Mouse (Mus musculus): Measurements from ENCODE around the gene Grm2. TPM values are rescaled to one million over a fixed set of nuclear protein-coding genes. Genes with fewer than 3 reads are reported as not detected.

Grm2 gene
- 10 to 100 TPM; 54.6 to 56.2 TPM for total RNA-seq (2021)

DNA sequence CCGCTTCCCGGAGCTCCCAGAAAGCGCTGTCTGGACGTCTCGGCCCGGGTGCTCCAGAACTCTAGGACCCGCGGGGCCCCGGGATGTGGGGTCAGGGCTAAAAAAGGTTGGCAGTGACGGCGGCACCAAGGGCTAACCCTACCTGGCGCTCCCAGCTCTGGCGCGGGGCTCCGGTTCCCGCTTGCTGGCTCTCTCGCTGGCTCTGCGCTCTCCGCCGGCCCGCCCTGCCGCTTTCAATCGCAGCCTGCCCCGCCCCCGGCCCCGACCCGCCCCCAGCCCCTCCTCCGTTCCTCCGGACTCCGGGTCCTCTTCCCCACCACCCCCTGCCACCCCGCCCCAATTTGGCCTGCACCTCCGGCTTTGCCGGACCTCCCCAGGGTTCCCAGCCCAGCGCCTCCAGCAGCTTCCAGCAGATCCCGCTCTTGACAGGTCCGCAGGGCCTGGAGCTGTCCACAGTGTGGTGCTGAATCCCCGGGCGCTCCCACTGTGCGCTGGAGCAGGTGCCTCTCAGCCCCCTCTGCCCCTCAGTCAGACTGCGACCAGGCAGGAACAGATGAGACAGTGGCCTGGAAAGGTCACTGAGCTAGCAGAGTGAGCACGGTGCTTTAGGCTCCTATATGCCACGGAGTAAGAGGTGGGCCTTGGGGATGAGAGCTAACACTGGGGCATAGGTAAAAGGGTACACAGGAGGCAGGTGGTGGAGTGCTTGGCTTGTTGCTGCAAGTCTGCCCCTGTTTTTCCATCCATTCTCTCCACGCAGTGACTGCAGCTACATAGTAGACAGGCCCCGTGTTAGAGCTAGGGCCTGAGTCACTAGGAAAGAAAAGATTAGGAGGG is at the start of gene Grm2:
Gene Grm2 (minus strand): TSS at position 199 of the 837 bp plus-strand sequence.
- DNase-seq (ENCODE audit: low spot score in 2 of 2), result no peak
- intact Hi-C loops (cut with DNase I), result no loop called here

DNA sequence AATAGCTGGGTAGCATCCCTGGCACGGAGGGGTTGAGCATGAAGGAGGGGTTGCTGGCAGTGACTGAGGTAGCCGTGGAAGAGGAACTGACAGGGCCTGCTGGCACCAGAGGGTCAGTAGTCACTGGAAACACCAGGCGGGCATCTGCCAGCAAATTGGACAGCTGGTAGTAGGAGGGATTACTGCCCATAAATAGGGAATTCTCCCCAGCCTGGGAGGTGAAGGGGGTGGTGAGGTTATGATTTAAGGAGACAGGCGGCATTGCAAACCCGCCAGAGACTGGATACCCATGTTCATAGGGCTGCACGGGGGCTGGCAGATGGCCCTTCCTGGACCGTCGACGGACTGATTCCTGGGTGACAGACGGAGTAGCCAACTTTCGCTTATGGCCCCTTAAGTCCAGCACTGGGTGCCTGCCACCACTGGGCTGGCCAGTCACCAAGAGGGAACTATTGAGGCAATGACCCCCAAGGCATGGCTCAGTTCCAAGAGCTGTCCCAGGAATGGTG is 37.1 kb upstream of the Grm2 start:
- no peak for DNase-seq (ENCODE audit: low spot score in 2 of 2)
- intact Hi-C loops (cut with DNase I), result no loop called here

DNA sequence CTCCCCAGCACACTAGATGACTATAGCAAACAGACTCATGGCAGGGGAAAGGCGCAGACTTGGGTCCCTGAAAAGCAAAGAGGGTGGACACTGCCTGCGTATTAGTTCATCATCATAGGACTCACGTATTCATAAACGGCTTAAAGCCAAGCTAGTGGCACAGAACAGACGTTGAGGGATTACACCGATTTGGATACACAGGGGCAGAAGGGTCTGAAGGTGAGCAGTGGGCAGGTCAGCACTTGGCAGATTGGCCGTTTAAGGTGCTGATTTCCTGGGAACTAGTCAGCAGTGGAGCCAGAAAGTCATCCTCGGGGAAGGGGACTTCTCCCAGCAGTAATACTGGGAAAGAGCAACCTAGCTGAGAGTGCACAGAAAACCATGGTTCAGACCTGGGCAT is 33.0 kb upstream of the Grm2 start:
- no peak for DNase-seq (ENCODE audit: low spot score in 2 of 2)
- intact Hi-C loops (cut with DNase I), result no loop called here

DNA sequence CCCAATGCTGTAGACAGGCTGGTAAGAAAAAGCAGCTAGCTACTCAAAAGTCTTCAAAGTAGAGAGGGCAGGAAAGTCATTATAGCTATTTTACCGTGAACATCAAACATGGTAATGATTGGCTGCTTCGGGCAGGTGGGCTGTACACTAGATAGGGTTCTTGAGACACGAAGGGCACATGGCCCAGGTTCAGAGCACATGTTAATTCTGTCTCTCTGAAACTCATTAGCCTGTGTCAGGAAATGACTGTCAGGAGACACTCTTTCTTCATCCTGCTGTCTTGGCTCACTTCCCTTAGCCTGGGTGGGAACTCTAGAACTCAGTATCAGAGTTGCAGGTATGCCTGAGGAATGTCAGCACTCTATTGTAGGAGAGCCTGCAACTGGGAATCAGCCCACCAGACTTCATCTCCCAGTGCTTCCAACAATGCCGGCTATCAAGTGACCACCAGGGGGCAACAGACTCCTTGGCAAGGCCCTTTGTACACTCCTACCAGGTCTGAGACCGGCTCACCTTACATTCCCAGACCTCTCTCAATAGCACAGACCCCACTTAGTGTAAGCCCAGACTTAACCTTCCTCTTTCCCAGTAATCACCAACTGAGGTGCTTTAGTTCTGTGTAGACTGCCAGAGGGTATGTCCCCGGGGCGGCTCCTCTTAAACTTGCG is 31.2 kb upstream of the Grm2 start:
- DNase-seq (ENCODE audit: low spot score in 2 of 2), result peak; percentile 75 to 77
- intact Hi-C loops (cut with DNase I), result loop anchor here (1.0 kb wide), 1 partner anchor 134 kb away; the partner anchor contains the start of gene Dcaf1

DNA sequence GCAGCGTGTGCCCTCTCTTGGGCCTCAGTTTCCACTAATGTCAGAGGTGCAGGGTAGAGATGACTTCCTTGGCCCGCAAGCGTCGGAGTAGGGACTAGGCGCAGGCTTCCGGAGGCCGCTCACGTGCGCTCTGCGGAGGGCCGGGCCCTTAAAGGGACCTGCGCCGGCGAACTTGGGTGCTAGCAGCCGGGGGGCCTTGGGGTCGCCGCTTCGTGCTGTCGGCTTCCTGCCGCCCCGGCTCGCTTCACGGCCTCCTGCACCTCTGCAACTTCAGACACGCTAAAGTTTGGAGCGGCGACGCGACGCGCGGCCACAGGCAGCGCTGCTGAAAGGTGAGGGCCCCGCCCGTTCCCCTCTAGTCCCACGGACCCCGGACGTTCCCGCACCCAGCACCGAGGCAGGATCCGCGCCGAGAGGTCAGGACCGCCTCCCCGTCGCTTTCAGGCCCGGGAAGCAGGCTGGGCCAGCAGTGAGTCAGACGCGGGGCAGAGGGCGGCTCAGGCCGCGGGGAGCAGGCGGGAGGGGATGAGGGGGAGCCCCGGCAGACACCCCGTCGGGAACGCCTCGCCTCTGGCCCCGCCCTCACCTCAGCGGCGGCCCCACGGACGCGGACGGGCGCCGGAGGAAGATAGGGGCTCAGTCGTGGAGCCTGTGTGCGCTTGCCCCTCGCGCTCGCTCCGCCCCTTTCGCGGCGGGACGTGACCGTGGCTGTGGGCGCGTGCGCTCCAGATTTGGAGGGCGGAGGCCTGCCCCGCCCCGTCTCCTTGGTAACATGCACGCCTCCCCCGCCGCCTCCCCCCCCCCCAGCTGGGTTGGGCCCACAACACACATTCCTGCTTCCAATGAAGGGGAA is 29.6 kb upstream of the Grm2 start, which contains the start of gene Tex264:
Gene Tex264 (minus strand): TSS at position 679 of the 853 bp plus-strand sequence.
- peak; percentile 87 to 91 for DNase-seq (ENCODE audit: low spot score in 2 of 2)
- intact Hi-C loops (cut with DNase I), result loop anchor here (1.0 kb wide), 1 partner anchor 136 kb away; the partner anchor contains the start of gene Dcaf1

DNA sequence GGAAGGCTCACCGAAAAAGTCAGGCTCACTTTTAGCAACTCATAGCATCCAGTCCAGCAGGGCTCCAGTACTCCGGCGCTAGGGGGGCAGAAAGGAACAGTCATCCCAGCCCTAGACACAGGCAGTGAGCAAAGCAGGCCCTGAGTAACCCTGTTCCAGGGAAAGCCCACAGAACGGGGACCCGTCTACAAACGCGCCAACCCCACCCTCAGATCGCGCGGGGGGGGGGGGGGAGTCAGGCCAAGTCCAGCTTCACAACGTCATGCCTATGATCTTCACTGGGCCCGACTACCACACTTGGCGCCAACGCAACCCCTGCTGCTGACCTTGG is 29.0 kb upstream of the Grm2 start:
- intact Hi-C loops (cut with DNase I), result no loop called here

DNA sequence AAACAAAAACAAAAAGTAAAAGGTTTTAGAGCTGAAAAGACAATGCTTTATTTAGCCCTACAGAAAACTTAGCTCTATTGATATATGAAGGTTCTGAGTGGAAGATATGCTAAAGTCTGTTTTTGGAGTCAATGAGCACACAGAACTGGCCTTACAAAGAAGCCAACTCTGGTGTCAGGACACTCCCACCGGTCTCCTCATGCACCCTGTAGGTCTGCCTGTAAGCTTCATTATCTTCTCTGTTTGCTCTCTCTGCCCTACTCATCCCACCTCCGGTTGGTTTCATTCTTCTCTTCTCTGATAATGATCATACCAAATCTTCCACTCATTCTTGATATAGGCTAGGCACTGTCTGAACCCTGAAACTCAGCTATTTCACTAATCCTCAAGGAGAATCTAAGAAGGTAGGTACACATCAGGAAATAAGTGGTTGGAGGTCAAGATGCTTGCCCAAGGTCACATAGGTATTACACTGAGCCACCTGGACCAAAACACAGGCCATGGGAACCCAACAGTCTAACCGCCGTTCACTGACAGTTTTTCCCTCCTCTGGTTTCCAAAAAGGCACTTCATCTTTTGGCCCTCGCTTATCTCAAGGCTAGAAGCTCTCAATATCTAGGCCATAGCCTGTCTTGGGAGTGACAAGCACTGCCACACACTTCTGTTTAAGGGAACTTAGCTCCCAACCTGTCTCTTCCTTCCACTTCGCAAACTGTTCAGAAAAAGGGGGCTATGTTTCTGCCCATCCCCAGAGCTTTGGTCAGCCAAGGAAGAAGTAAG is 28.4 kb upstream of the Grm2 start:
- DNase-seq (ENCODE audit: low spot score in 2 of 2), result no peak
- intact Hi-C loops (cut with DNase I), result no loop called here

More for the DNA sequence above, 29.0 kb upstream of the Grm2 start:
- DNase-seq (ENCODE audit: low spot score in 2 of 2), result no peak

DNA sequence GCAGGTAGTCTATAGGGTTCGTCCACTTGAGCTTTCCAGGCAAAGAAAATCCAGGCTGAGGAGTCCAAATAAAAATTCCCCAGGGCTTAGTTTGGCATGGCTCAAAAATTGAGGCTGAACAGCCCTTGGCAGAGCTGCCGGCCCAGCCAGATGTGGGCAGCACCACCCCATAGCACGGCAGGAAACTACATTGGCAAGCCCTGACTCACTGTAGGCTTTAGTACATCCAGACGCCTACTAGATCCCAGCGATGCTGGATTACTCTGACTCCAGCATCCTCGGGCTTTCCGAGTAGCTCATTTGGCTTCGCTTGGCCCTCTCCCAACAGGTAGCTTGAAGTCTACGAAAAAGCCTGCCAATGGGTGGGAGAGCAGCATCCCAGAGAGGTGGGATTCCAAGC is 25.1 kb upstream of the Grm2 start:
- peak in 1 of 2 experiments; percentile 72 for DNase-seq (ENCODE audit: low spot score in 2 of 2)

DNA sequence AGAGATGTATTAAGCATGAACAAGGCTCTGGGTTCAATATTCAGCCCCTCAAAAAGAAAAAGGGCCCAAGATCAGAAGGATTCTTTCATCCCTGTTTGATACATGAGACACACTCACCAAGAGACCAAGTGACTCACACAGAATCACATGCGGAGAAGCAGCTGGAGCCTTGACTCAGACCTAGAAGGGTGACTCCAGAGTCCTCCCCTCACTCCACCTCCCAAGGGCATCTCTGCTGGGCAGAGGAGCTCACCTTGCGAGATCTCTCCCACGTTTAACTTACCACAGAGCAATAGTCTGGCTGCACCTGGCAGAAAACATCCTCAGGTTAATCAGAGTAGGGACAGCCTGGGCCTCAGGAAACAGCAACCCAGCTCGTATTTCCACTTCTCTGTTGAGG is 22.4 kb upstream of the Grm2 start:
- DNase-seq (ENCODE audit: low spot score in 2 of 2), result no peak
- intact Hi-C loops (cut with DNase I), result no loop called here

More for the DNA sequence above, 25.1 kb upstream of the Grm2 start:
- intact Hi-C loops (cut with DNase I), result no loop called here

DNA sequence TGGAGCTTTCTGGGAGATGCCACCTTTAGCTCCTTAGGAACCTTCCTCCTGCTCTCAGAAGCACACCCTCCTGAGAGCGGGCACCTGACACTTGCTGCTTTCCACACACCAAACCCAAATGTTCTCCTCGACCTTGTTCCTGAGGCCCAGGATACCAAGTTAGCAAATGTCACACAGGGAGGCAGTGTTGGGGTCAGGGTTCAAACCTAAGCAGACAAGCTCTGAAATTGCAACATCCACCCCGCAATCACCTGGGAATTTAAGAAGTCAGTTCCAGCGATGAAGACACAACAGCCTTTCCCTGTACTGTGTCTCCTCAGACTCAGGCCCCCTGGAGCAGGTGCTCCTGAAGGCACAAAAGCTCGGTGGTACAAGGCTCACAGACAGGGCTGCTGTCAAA is 21.8 kb upstream of the Grm2 start:
- intact Hi-C loops (cut with DNase I), result no loop called here
- DNase-seq (ENCODE audit: low spot score in 2 of 2), result no peak

DNA sequence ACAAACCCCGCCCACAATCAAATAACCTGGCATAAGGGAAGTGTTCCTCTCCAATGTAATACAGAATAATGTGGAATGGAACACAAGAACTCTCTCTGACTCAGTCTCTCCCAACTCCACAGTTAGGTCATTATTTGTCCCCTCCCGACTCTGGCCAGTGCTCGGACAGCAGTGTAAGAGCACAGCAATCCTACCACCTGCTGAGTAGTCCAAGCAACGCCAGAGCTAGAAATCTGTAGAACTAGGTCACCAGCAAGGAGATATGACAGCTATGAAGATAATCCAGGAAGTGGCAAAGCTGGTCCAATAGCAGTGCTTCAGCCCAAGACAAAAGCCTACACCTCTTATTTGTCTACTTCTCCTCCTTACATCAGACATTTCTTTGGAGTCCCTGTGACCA is 20.7 kb upstream of the Grm2 start:
- intact Hi-C loops (cut with DNase I), result no loop called here
- no peak for DNase-seq (ENCODE audit: low spot score in 2 of 2)

DNA sequence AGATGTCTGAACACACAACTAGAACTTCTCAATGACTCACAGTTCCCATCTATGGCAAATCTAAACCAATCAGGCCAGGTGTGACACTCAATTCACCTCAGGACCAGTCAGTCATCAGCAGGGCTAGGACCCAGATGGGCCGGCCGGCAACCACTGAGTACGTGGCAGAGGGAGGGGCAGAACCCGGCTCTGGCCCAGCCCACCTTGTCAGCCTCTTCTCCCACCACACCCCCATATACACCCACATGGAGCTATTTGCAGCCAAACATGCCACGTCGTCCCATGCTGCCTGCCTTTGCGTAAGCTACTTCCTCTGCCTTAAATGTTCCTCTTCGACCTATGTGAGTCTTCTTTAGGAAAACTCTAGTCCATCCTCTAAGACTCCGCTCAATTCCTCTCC is 20.1 kb upstream of the Grm2 start:
- peak in 1 of 2 experiments; percentile 80 for DNase-seq (ENCODE audit: low spot score in 2 of 2)
- intact Hi-C loops (cut with DNase I), result loop anchor here (2.0 kb wide), 1 partner anchor 211 kb away; the partner anchor contains the start of gene Rbm15b

DNA sequence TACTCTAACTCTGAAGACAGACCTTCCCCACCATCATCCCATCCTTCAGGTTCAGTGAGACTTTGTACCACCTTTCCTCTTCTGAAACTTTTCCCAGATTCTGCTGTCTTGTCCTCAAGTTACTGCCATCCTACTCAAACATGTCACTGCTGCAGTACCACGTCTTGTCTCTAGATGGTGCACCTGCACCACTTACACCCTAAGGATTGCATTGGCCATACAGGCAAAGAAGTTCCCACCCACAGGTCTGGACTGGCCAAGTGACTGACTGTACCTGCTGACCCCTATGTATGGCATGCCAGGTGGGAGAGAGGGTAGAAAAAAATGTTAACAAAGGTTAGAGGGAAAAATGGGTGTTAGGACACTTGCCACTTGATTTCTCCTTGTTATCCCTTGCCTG is 19.6 kb upstream of the Grm2 start:
- intact Hi-C loops (cut with DNase I), result loop anchor here (2.0 kb wide), 1 partner anchor 211 kb away; the partner anchor contains the start of gene Rbm15b
- peak; percentile 87 to 93 for DNase-seq (ENCODE audit: low spot score in 2 of 2)

DNA sequence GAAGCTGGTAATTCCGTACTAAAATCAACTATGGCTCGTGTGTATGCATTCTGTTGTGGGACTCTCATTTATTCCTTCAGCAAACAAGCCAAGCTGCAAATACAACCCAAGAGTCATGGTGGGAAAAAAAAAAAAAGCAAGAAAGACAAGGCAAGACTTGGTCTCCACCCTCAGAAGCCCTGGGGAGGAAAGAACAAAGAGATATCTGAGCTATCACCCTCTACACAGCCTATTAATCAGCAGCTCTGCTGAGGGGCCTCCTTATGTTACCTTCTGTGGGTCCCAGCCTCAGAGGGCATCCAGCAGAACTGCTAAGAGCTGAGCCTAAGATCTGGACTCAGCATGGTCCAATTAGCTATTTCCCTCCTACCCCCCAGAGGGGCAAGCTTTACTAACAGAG is 18.0 kb upstream of the Grm2 start:
- DNase-seq (ENCODE audit: low spot score in 2 of 2), result no peak
- intact Hi-C loops (cut with DNase I), result loop anchor here (2.0 kb wide), 1 partner anchor 213 kb away; the partner anchor contains the start of gene Rbm15b

DNA sequence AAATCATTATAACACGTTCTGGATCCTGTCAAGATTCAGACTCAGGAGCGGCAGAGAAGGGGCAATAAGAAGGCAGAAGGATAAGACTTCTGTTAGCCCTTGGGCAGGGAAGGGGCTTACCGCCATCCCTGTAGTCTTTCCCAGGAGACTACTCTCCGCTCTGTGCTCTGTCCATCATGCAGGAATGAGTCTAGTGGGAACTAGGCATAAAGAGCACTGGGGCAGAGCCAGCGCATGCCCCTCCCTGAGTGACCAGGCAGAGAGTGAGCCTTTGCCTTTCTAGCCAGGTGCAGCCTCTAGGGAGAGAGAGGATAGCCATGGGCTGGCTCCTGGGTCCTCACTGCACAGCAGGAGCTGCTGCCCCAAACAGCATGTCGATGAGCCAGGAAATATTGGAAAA is 9.0 kb upstream of the Grm2 start:
- intact Hi-C loops (cut with DNase I), result no loop called here

DNA sequence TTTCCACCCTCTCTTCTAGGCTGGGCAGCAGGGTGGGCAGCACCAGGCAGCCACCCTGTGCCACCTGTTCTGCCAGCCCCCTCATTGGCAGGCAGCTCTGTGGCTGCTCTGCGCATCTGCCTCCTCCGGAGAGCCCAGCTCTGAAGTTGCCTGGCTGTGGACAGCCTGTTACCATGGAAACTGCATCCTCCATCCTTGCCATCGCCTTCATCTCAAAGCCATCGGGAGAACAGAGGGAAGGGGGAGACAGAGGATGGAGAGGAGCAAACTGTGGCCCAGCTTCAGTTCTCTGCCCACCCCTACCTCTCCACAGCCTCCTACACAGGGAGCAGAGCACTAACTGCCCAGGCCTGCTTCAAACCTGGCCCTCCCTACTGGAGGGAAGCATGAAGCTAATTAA is 8.6 kb upstream of the Grm2 start:
- DNase-seq (ENCODE audit: low spot score in 2 of 2), result peak; percentile 80 to 96
- intact Hi-C loops (cut with DNase I), result no loop called here

More for the DNA sequence above, 9.0 kb upstream of the Grm2 start:
- no peak for DNase-seq (ENCODE audit: low spot score in 2 of 2)

DNA sequence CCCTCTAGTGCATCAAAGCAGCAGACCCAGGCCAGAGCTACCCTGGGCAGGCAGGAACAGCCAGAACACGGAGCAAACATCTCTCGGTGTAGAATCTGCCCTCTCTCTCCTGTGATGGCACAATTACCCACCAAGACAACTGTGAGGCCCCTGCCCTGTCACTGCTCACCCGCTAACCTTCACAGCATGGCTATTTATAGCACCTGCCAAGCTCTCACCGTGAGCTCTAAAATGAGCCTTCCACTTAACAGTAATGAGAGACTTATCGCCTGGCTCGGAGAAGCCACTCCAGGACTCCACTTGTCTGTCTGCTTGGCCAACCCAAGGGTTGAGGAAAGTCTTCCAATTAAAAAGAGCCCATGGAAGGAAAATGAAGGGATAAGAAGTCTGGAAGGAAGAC is 7.3 kb upstream of the Grm2 start:
- intact Hi-C loops (cut with DNase I), result no loop called here
- no peak for DNase-seq (ENCODE audit: low spot score in 2 of 2)

DNA sequence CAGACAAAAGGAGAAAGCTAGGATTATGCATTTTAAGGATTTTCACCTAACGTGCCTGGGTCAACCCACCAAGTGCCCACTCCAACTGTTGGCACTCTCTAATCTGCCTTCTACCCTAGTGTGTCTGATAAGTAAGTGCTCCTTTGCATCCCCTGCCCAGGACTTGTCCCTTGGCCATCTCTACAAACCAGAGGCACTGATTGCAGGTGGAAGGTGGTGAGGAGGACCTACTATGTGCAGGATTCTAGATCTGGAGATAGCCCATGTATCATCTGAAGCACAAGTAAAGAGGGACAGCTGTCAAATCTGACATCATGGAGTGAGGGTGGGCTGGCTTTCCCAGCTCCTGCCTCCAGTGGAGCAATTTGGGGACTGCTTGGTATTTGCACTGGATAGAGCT is 4.1 kb upstream of the Grm2 start:
- intact Hi-C loops (cut with DNase I), result no loop called here
- DNase-seq (ENCODE audit: low spot score in 2 of 2), result no peak

DNA sequence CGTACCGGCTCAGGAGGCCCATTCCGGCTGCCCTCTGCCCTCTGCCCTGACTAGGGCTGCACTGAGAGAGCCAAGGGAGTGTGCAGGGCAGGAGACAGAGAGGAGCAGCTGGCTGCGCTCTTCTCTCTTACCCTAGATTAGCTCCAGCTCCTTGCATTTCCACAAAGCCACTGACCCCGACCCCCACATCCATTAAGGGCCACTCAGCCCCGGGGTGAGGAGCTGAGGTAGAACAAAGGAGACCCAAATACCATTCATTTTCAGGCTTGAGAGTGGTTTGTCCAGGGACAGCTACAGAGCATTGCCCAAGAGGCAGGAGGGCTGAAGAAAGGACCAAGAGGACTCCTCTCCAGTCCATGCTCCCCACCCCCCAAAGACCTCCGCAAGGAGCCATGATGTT is 3.6 kb upstream of the Grm2 start:
- no peak for DNase-seq (ENCODE audit: low spot score in 2 of 2)
- intact Hi-C loops (cut with DNase I), result no loop called here
